Mouse (Mus musculus): ENCODE data around the gene Diras1. TPM values are rescaled to one million over a fixed set of nuclear protein-coding genes. Genes with fewer than 3 reads are reported as not detected.
A peak's percentile ranks its signal among the peaks of the same experiment; 100 is the strongest.

Diras1 gene
- total RNA-seq, 2 experiments from 2014 or later = 2.8 to 3.4 TPM

DNA sequence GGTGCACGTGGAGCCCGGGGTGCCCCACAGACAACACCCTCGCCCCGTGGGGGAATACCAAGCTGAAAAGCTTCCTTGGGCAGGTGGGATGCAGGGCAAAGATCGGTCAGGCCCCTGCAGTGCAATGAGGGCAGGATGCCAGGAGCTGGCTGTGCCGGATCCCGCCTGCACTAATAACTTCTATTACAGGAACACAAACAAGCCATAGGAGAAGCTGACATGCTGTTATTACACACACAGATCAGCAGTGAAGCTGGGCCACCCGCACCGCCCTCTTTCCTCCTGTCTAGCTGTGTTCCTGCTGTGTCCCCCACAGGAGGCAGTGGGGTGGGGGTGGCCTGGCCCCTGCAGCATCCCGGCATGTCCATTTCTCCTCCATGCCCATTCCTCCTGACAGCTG lies 3.6 kb upstream of the Diras1 start:
- no peak for DNase-seq

DNA sequence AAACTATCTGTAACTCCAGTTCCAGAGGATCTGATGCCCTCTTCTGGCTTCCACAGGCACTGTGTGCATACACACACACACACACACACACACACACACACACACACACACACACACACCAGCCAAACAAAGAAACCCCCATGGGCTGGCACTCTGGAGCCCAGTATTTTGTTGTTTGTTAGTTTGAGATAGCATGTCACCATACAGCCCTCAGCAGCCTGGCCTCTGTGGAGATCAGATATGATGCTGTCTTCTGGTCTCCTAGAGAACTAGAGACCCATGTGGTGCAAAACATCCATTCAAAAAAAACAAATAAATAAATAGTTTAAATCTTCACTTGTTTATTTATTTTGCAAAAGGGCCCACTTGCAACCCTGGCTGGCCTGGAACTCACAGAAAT lies 2.8 kb upstream of the Diras1 start:
- DNase-seq = no peak

DNA sequence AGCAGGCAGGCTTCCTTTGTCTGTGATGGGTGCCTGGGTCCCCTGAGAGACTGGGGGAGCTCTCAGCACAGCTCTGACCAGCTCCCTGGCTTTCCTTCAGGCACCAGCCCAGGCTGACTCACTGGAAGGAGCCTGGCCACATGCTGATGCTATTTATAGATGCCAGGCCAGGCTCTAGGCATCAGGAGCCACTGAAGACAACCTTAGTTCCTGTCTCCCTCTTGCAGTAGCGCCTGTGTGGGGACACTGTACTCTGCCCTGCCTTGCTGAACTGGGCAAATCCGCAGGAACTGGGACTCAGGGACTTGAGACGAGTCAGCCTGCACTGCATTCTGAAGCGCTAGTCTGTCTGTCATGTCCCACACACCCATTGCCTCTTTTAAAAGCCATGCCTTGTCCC lies 1.9 kb upstream of the Diras1 start:
- DNase-seq = peak; percentile 64

DNA sequence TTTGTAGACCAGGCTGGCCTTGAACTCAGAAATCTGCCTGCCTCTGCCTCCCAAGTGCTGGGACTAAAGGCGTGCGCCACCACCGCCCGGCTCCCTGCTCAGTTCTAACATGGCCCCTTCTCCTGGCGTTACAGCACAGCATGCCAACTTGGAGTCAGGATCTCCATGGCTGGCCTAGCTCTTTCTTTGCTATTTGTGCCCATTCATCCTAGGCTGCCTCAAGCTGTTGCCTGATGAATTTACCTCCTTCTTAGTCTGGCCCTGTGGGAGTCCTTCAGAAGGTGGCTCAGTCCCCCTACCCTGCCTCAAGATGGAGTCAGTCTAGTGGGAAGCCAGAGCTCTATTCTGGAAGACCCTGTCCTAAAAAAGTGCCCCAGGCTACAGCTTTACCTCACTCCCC lies 1.4 kb upstream of the Diras1 start:
- no peak for DNase-seq

DNA sequence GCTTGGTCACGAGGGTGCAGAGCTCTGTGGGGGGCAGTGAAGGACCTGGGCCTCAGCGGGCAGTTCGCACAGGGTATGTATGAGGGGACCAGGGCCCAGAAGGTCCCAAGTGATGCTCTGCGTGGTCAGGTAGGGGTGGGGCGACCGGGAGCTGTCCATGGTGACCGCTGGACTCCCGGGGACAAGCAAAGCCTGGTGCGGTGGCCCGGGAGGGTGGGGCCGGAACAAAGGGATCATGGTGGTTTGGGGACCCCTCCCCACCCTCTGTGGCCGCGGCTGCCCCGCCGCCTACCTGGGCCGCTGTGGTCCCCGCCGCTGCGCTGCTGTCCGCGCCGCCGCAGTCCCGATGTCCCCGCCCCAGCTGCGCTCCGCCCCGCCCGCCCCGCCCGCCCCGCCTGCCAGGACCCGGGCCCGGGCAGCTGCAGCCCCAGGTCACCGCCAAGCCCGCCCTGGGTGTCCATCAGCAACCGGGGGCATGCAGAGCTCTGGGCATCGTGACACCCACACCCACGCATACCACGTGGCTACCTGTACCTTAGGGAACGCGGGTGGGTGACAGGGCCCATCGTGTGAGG lies 328 bp downstream of the Diras1 start:
- DNase-seq = peak; percentile 52

DNA sequence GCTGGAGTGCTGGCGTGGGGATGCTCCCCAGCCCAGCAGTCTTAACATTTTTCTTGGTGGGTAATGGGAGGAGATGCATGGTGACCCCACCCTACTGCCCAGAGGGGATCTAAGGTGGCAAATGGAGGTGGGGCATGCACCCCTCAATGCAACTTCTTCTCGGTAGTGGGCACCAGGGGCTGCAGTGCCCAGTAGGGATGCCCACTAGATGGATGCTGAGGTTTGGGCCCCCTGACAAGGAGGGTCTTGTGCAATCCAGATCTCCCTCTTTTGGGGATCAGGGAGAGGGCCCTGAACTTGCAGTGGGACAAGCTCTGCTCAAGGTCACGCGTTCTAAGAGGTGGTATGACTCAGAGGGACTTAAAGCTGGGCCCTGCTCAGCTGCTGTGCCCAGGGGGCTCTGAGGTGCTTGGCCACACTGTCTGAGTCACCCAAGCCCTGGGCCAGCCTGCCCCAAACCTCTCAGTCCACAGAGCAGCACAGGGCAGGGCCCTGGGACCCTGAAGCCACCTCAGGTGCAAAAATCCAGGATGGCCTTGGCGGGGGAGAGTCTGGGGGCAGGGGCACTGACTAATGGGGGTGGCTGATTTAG lies 1.0 kb downstream of the Diras1 start:
- no peak for DNase-seq

DNA sequence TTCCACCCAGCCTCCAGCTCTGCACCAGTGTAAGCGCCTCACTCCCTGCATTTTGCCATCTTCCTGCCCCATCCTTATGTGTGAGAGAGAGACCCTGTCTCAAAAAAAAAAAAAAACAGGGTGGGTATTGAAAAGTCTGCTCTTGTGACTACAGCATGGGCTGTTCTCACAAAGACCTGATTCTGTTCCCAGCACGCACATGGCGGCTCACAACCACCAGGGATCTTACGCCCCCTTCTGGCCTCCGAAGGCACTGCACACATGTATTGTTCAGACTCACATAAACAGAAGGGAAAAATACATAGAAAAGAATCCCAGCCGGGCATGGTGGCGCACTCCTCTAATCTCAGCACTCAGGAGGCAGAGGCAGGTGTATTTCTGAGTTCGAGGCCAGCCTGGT lies 2.7 kb downstream of the Diras1 start:
- no peak for DNase-seq

DNA sequence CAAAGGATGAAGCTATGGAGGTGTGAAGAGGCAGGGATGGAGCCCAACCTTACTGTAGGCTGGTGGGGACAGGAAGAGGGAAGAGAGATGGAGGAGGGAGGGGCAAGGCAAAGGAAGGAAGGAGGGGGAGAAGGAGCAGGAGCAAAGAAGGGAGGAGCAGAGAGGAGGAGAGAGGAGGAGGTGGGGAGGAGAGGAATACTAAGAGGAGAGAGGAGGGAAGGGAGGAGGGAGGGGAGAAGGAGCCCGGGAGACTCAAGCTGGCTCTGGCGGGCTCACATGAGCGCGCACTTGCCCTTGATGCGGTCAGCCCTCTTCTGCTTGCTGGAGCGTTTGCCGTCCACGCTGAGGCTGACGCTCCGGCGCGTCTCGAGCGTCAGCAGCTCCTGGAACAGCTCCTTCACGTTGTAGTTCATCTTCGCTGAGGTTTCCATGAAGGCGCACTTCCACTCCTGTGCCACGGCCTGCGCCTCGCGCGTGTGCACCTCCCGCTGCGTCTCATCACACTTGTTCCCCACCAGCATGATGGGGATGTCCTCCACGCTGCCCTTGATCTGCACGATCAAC lies 3.8 kb downstream of the Diras1 start:
- no peak for DNase-seq

DNA sequence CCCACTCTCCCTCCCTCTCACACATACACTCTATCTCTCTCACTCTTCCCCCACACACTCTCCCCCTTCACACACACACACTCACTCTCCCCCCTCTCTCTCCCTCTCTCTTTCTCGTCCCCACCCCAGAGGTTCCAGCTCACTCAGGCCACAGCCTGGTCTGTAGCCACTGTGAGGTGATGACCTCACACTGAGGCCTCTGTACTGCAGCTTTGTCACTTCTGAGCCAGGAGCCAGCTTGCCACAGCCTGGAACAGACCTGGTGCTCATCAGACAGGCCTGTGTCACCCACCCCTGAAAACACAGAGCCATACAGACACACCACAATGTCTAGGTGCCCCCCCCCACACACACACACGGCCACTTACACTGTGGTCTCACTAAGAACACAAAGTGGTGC lies 5.3 kb downstream of the Diras1 start:
- DNase-seq = no peak

DNA sequence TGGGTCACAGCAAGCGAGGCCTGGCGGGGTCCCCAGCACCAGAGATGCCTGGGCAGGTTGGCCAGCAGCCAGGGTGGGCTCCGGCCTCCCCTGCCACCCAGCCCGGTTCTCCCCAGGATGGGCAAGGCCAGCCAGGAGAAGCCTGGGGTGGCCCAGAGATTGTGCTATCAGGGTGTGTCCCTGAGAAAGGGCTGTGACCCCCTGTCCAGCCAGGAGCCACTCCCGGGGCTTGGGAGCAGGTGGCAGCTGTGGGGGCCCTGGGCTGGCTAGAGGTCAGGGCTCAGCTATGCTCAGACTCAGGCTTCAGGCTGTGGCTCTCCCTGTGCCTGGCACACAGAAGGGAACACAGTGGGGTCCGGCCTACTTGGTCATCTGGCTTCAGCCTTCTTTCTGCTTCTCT lies 5.8 kb downstream of the Diras1 start:
- no peak for DNase-seq

DNA sequence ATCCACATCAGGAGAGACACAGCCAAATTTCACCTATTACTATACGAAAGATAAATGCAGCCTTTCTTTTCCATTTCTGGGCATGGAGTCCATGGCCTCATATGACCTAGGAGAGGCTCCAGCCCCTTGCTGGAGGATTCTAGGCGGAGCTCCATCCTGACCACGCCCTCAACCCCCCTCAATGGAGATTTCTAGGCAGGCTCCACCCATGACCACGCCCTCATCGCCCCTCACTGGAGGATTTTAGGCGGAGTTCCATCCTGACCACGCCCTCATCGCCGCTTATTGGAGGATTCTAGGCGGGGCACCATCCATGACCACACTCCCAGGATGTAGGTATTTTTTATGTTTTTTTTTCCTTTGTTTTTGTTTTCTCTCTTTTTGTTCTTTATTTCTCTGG lies 7.1 kb downstream of the Diras1 start:
- no peak for DNase-seq

DNA sequence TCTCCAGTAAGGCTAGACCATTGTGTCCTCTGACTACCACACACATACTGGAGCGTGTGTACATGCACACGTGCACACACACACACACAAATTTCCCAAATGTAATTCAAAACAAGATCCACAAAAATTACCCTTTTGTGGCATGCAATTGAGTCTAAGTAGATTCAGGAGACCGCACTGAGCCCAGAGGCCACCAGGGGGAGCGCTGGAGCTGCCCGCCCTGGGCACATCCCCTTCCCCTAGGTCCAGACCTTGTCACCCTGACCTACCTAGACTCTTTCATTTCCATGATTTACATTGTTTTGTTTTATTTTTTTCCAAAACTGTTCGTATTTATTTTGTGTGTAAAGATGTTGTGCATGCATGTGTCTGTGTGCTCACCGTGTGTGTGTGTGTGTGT lies 8.8 kb downstream of the Diras1 start:
- DNase-seq = peak; percentile 85

DNA sequence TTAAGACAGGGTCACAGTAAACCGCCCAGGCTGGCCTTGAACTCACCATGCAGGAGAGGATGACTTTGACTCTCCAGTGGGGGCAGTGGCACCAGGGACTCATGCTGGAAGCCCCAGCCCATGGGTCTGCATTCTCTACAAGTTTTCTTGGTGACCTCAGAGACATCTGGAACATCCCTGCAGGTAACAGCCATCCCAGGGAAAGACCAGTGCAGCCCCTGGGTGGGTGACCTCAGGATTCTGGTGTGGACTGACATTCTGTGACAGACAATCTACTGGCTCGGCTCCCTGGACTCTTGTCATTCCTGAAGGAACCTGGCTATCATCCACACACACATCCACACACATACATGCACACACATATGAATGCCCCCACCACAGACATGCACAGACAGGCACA lies 9.8 kb downstream of the Diras1 start:
- no peak for DNase-seq

DNA sequence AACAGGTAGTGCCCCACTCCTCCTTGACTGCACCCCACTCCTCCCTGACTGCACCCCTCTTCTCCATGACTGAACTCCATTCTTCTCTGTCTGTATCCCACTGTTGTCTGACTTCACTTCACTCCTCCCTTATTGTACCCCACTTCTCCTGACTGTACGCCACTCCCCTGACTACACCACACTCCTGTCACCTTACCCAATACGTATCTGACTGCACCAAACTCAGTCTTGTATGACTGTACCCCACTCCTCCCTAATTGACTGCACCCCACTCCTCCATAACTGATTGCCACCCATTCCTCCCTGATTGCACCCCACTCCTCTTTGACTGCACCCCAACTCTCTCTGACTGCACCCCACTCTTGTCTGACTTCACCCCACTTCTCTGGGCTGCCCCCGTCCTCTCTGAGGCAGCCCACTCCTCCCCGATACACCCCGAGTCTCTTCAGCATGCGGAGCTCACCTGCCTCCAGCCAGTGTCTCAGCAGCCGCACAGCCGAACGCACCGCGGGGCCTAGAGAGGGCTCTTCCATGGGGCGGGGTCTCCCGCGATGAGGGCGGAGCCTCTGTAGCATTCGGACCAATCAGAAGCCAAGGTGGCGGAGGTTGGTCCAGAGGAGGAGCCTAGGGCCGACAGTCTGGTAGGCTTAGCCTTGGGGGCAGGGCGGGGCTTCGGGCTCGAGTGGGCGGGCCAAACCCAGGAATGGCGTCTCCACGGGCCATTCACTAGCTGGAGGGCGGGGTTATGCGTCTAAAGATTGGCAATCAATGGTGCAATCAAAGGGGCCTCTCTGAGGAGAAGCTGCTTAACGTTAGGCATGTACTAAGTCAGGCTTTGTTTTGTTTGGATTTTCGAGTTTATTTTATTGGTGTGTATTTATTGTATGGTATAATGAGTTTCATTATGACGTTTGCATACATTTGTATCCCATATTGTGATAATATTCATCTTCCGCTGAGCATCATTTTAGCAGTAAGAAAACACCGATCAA lies 10.8 kb downstream of the Diras1 start, which contains the start of gene Gng7:
Gene Gng7, minus strand, starts transcription at position 553 of the 992 bp plus-strand sequence.
- DNase-seq = peak; percentile 98

DNA sequence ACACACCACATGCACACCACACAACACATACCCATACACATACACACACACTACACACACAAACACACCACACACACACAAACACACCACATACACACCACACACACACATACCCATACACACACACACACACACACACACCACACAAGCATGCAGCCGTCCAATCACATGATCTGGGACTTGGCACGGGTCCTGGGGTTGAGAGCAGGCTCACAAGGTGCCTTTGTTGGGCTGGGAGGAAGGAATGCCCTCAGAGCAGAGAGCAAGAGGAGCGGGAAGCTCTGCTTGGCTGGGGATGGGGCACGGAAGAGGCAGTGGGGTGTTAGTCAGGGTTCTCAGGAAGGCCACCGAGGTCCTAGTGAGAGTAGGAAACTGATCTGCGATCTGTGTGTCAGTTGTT lies 14.6 kb downstream of the Diras1 start:
- no peak for DNase-seq

DNA sequence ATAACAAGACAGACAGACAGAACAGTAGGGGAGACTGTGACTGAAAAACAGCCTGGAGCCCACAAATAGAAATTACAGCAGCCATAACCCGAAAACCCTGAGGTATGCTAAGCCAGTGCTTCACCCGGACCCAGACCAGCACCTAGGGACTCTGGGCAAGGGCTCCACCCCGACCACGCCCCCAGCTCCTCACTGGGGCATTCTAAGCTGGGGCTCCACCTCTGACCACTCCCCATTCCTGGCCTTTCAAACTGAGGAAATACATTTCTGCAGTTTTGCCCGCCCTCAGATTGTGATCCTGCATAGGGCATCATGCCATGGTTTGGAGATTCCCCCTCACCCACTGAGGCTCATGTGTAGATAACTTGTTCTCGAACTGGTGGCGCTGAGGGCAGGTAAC lies 18.2 kb downstream of the Diras1 start:
- DNase-seq = peak; percentile 49

DNA sequence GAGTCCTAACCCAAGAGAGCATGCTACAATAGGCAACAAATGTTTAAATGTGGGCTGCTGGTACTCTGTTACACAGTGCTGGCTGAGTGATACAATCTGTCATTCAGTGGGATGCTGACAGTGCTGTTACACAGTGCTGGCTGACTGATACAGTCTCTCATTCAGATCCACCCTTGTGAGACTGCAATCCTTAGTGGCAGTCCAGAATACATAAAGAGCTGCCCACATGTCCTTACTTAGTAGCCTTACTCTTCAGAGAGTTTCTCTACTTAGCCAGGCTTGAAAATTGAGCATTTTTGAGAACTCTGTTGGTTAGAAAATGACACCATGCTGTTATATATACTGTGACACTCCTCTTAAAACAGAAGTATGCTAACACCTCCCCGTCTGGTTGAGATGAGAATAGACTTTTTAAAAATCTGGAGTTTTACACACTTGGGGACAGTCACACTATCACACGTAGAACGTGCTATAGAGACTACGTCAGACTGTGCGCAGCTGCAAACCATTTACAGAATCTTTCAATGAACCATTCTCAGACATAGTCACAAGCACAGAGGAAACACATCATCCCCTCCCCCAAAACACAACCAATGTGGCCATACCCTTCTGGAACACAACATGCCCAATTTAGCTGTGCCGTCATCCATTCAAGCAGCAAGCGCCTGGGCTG lies 19.3 kb downstream of the Diras1 start:
- DNase-seq = no peak

DNA sequence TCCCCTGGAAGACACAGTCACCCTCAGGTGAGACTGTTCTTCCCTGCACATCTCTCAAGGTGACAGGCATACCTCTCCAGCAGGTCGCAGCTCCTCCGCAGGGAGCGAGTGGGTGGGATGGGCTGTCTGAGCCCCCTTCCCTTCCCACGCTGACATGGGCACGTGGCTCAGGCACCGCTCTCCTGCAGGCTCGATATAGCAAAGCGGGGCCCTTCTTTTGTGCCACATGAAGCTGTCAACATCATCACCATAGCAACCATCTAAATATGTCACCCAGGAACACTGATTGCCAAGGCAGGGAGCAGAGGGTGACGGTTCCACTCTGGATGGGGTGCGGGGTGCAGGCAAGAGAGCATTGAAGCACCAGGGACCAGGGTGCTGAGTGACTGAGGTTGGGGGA lies 24.3 kb downstream of the Diras1 start:
- DNase-seq = no peak

DNA sequence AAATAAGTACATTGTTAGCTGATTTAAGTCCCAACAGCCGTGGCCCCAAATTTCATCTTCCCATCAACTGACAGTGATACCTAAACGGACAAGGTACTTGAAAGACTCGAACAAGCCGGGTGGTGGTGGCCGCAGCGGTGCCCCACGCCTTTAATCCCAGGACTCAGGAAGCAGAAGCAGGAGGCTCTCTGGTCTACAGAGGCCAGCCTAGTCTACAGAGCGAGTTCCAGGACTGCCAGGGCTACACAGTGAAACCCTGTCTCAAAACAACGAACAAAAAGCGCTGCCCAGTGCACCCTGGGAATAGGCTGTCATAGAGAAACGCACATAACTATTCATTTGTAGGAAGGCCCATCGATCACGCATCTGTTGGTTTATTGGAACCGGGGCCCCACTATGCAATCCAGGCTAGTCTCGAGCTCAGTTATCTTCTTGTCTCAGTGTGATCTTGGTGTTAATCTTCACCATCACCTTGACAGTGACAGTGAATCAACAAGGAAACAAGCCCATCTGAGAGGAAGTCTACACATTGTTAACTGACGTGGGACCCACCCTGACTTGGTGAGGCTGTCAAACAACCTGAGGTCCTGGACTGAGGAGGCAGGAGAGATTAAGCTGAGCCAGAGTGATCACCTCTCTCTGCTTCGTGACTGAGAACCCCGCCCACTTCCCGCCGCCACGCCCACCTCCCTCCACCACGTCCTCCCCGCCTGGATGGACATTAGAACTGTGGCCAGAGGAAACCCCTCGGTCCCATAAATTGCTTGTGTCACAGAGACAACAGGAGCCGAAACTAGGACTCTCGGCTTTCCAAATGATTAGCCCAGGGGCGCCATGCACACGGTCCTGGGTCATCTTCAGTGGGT lies 25.0 kb downstream of the Diras1 start:
- DNase-seq = no peak

DNA sequence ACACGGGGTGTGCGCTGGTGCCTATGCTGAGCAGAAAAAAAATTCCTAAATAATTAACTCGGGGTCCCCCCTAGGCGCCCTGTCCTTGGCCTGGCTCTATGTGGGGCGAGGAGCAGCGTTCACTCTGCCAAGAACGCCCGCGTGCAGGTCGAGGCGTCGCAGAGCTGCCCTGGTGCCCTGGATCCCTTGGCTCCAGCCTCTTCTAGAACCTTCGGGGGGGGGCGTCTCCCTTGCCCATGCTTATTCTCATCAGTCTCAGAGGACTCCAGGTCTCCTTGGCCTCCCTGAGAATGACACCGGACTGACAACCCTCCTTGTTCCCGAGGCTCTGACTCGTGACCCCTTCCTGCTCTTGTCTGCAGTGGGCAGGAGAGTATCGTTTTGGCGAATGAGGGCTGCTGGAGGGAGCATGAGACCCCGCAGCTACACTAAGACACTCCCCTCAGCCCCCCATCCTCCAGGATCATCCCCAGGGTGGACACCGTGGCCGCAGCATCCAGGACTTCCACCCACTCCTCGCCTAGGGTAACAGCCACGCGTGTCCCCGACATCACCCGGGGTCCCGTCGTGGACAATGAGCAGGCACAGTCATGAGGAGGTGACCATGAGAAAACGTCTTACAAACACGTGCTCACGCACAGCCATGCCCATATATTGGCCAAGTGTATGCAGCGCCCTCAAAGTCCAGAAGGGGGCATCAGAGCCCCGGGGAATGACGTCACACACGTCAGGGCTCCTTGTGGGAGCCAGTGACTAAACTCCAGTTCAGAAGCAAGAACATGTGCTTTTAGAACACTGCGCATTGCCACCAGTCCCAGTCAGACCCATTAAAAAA lies 25.9 kb downstream of the Diras1 start:
- DNase-seq = peak; percentile 92

All from adrenal gland, postnatal 10 days (tissue).